Mouse (Mus musculus) olfactory bulb, adult 2 months (tissue): ENCODE data around the gene Vmn1r139. TPM values are rescaled to one million over a fixed set of nuclear protein-coding genes. Genes with fewer than 3 reads are reported as not detected.
"Not testable (repeated sequence)": the region's sequence is repeated elsewhere in the genome, so short reads cannot be mapped to it uniquely, and the experiment has no call there.

ENCODE experiments used
- H3K27ac ChIP-seq: fragments of 200-500 bp; 2 replicates; pipeline ENCODE4 v1.5.1; 2012; ENCODE audit warnings: low read depth, low read length; ENCODE audit not compliant: insufficient read depth
- H3K4me1 ChIP-seq: fragments of 200-500 bp; 2 replicates; pipeline ENCODE4 v1.6.1; 2012; ENCODE audit warnings: low read length; ENCODE audit not compliant: control insufficient read depth, insufficient read depth
- H3K4me3 ChIP-seq: fragments of 200-500 bp; 2 replicates; pipeline ENCODE4 v1.5.1; 2012; ENCODE audit warnings: mild to moderate bottlenecking, low read depth, low read length, moderate library complexity; ENCODE audit not compliant: insufficient read depth
- WGBS: fragments of 180-500 bp; shearing (Covaris S2); methylation state at CpG from one replicate; pipeline ENCODE4 v1.1.7; 2018; 5-methylcytosine and 5-hydroxymethylcytosine counted together
- polyA plus RNA-seq: library from polyadenylated mRNA; stranded (reverse); fragments of >200 nt; gene quantifications from 2 replicates; pipeline ENCODE4 v1.2.4, GENCODE M21; 2012; ENCODE audit warnings: low replicate concordance; ENCODE audit not compliant: missing spikeins, insufficient read depth, insufficient read length

Vmn1r139 gene
- polyA plus RNA-seq: not detected in 2 replicates

DNA sequence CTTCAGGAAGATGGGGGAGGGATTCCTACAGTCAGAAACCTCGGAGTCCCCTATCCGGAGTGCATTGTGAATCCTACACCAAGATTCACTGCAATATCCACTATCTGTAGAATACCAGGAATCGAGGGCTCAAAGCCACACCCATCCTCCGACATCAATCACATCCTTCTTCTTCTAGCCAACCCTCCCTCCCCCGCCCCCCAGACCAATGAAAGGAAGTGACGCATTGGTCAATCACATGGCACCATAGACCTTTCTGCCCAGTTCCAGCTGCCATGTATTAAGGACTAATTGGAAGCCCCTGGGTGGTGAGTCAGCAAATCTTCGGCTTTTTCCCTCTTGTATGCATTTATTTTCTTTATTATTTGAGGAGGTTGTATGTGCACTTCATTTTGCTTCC lies at the start of gene Vmn1r139:
TSS of gene Vmn1r139 (plus strand) at position 301 of the 400 bp plus-strand sequence.
- not testable (repeated sequence) for H3K4me1 ChIP-seq, H3K4me3 ChIP-seq, H3K27ac ChIP-seq
- WGBS: no CpG with 5 or more reads among the region's 7 CpGs

DNA sequence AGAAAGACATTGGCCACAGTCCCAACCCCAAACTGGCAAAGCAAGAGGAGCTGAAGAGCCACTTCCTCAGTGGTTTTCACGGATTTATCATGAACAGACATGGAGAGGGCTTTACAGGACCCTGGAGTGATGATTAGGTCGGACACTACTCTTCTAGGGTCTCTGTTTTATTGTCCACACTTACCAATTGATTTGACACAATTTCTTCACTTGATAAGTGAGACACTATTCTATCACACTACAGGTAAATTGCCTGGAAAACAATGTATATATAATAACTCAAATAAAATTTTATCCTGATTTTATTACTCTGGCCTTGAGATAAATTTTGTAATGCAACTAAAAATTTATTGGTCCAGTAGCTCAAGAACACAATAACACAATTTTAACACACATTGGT lies 40.1 kb upstream of the Vmn1r139 start, which contains the start of gene Vmn1r138:
TSS of gene Vmn1r138 (minus strand) at position 101 of the 400 bp plus-strand sequence.
- H3K27ac ChIP-seq, H3K4me1 ChIP-seq, H3K4me3 ChIP-seq: not testable (repeated sequence)
- WGBS: no CpG with 5 or more reads among the region's 2 CpGs

- WGBS: no CpG with 5 or more reads among the region's 1 CpGs
- H3K4me3 ChIP-seq, H3K27ac ChIP-seq, H3K4me1 ChIP-seq: not testable (repeated sequence)
Measured at GRCm38 (mm10) chr7:22056205-22056604, 12.7 kb upstream of the Vmn1r139 start, which contains the start of gene Gm6176. Gene Gm6176, minus strand, starts transcription at chr7:22056305.

- H3K4me3 ChIP-seq, H3K27ac ChIP-seq, H3K4me1 ChIP-seq: not testable (repeated sequence)
- WGBS: no CpG with 5 or more reads among the region's 2 CpGs
Measured at GRCm38 (mm10) chr7:22118145-22118544, 49.3 kb downstream of the Vmn1r139 start, which contains the start of gene Gm16451. Gene Gm16451, minus strand, starts transcription at chr7:22118245.

DNA sequence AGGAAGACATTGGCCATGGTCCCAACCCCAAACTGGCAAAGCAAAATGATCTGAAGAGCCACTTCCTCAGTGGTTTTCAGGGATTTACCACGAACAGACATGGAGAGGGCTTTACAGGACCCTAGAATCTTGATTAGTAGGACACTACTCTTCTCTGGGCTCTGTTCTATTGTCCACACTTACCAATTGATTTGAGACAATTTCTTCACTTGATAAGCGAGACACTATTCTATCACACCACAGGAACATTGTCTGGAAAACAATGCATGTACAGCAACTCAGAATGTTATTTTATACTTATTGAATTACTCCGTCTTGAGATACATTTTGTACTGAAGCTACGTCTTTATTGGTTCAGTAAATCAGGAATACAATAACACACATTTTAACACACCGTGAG lies 65.8 kb downstream of the Vmn1r139 start, which contains the start of gene Gm10666:
TSS of gene Gm10666 (minus strand) at position 101 of the 400 bp plus-strand sequence.
- not testable (repeated sequence) for H3K4me1 ChIP-seq, H3K4me3 ChIP-seq, H3K27ac ChIP-seq
- WGBS: no CpG with 5 or more reads among the region's 5 CpGs

Other genes with a start within 250 kb of the Vmn1r139 start
- gene Vmn1r135, start 236.7 kb upstream of the Vmn1r139 start, polyA plus RNA-seq: not detected in 2 replicates
- not detected in 2 replicates for gene Gm5725, start 224.8 kb upstream of the Vmn1r139 start, polyA plus RNA-seq
- gene Gm5891, start 147.8 kb upstream of the Vmn1r139 start, polyA plus RNA-seq: not detected in 2 replicates
- not detected in 2 replicates for gene Vmn1r137, start 74.5 kb upstream of the Vmn1r139 start, polyA plus RNA-seq
- gene Vmn1r138, start 40.2 kb upstream of the Vmn1r139 start, polyA plus RNA-seq: not detected in 2 replicates
- gene Gm6176, start 12.8 kb upstream of the Vmn1r139 start, polyA plus RNA-seq: not detected in 2 replicates
- gene Gm16451, start 49.2 kb downstream of the Vmn1r139 start, polyA plus RNA-seq: not detected in 2 replicates
- gene Gm10666, start 65.7 kb downstream of the Vmn1r139 start, polyA plus RNA-seq: not detected in 2 replicates
- not detected in 2 replicates for gene Vmn1r142, start 95.0 kb downstream of the Vmn1r139 start, polyA plus RNA-seq
- not detected in 2 replicates for gene Vmn1r143, start 120.3 kb downstream of the Vmn1r139 start, polyA plus RNA-seq
- not detected in 2 replicates for gene Gm8653, start 132.2 kb downstream of the Vmn1r139 start, polyA plus RNA-seq
- not detected in 2 replicates for gene Gm8453, start 160.4 kb downstream of the Vmn1r139 start, polyA plus RNA-seq